Mouse (Mus musculus): Measurements from ENCODE around the gene Efs.
"Not testable (repeated sequence)": the region's sequence is repeated elsewhere in the genome, so short reads cannot be mapped to it uniquely, and the experiment has no call there.

Efs gene

DNA sequence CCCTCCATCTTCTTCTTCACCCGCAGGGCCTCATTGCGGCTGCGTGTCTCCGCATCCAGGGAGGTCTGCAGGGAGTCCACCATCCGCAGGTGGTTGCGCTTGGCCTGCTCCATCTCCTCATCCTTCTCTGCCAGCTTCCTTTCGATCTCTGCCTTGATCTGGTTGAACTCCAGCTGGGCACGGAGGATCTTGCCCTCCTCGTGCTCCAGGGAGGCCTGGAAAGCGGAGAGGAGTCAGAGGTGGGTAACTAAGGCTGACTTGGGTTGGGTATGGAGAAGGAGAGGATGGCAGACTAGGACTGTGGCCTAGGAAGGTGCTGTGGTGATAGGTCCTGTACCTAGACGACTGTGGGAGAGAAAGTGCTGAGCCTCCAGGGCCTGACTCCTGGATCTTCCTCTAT lies 21.1 kb upstream of the Efs start:
- not testable (repeated sequence) for DNase-seq

DNA sequence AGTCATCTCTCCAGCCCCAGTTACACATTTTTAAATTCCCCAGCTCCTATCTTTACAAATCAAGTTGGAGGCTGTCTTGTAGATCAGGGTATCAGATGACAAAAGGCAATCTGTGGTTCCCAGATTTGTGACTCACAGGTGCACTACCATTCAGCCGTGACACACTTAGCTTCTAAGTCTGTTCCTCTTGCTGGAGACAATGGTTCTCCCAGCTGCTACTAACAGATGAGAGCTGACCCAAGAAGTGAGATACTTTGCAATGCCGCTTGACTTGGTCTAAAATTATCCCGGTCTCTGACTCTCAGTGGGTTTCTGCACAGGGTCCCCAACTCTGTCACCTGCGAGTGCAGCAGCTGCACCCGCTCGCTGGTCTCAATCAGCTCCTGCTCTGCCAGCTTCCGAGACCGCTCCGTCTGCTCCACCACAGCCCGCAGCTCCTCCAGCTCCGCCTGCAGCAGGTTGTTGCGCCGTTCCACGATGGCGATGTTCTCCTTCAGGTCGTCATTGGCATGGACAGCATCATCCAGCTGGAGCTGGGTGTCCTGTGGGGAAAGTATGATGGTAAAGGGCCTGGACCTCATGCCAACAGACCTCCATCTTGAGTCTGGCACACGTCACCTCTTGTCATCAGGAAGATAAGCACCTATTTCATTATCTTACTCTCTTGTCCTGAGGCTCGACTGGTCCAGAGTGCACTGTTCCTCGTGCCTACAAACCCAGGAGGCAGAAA lies 20.2 kb upstream of the Efs start:
- no peak for DNase-seq

DNA sequence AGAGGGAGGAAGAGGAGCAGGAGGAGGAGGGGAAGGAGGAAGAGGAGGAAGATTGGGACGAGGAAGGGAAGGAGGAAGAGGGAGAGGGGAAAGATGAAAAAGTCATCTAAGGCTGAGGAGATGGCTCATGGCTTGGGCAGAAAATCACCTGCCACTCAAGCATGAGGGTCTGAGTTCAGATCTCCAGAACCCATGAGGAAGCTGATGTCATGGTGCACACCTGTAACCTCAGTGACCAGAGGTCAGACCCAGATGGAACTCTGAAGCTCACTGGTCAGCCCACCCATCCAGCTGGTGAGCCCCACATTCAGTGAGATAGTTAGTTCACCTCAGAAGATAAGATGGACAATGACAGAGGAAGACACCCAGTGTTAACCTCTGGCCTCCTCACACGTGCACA lies 19.0 kb upstream of the Efs start:
- DNase-seq, result no peak

DNA sequence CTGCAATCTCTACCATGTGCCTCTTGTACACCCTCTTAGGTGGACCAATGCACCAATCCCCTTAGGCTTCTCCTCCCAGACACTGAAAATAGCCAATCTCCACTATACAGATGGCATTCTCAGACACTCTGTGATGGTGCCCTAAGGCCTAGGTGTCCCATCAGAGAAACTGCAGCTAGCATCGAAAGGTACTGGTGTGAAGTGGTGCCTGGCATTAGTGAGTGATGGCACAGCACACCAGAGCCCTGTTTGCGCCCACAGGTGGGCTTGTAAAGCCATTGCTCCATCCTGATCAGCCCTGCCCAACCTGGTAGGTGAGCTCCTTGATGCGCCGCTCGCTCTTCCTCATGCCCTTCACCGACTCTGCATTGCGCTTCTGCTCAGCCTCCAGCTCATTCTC lies 18.0 kb upstream of the Efs start:
- DNase-seq, result no peak

DNA sequence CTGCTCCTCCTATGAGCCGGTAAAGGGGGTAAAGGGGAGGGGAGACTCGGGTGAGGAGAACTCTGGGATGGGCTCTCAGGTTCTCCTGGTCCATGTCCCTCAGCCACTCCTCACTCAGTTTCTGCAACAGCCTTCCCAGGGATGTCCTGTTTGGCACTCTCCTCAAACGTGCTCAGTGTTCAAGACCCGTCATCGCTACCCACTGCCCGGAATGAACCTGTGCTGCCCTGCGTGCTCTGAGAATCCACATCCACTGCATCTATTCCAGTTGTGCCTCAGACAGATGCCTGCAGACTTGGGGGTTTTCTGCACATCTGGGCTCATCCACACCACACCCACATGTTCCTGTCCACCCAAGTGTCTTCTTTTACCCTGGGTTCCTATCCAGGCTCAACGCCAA lies 16.6 kb upstream of the Efs start:
- no peak for DNase-seq

DNA sequence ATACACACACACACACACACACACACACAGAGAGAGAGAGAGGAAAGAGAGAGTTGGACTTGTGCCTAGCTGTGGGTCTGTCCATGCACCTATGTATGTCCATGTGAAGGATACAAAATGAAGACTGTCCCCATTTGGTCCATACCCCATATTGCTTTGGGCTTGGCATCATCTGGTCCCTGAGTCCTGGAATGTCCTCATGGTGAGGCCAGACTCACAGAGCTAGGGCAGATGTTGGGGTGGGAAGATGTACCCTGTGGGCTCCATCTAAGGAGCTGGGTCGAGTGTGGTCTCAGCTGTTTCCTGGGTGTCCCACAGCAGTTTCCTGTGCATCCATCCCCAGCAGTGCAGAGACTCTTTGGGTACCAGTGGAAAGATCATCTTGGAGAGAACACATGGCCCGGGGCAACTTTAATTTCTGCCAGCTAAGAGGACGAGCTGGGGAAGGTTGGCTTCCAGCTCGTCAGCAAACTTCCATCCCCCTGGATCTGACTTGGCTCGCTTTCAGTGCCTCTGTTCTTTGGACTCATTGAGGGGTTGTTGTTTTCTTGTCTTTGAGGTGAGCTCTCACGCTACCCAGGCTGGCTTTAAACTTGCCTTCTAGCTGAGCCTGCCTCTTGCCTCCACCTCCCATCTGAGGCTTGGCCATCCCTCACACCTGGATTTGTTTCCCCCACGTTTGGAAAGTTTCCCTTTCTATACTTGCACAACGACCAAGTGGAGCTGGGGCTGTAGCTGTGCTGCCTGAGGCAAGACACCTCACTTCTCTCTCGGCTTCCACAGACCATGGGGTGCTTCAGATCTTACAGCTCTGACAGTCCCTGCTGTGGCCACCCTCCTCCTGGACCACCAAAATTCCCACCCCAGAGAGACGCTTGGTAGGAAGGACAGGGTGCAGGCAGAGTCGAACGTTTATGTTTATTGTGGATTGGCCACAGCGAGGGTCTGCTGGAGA lies 15.4 kb upstream of the Efs start:
- DNase-seq, result no peak

DNA sequence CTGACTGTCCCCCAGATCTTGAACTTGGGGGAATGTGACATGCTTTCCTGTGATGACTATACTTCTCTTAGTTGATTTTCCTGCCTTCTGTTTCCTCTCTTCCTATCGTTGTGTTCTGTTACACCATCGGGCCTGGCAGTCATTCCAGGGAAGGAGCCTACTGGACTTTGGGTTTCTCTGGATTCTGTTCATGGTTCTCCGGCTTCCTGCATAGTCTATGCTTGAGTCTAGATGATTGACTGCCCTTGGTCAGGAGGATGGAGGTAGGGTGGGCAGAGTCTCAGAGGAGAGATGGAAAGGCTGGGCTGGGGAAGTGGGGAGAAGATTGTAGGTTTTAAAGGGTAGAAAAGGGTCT lies 14.2 kb upstream of the Efs start:
- DNase-seq, result no peak

DNA sequence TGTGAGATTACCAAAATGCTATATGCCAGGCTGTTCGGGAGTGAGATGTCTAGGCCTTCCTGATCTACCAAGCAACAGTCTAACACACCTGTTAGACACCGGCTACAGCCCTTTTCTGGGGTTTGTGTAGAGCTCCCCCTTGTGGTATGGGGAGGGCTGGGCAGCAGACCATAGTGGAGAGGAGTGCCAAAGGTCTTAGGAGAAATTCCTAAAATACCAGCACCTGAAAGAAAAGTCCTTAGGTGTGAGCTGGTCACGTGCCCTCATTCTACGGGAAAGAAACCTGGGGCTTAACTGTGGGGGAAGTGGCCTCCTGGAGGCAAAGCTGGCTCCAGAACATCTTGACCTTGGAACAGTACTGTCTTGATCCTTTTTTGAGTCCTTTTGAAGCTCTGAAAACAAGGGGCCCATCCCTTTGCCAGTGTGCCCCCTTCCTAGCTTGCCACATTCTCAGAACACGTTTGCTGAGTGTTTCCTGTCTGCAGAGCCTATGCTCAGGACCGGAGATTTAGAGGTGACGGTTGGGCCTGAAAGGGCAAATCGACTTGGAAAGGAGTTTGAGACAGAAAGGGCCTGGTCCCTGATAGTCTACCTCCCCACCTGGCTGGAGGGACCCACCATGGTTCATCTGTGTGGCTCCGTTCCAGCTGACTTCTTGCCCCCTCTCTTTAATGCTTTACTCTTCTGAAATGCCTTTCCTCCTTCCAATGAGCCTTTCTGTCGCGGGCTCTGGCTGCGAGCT lies 13.7 kb upstream of the Efs start:
- peak; percentile 70 for DNase-seq

DNA sequence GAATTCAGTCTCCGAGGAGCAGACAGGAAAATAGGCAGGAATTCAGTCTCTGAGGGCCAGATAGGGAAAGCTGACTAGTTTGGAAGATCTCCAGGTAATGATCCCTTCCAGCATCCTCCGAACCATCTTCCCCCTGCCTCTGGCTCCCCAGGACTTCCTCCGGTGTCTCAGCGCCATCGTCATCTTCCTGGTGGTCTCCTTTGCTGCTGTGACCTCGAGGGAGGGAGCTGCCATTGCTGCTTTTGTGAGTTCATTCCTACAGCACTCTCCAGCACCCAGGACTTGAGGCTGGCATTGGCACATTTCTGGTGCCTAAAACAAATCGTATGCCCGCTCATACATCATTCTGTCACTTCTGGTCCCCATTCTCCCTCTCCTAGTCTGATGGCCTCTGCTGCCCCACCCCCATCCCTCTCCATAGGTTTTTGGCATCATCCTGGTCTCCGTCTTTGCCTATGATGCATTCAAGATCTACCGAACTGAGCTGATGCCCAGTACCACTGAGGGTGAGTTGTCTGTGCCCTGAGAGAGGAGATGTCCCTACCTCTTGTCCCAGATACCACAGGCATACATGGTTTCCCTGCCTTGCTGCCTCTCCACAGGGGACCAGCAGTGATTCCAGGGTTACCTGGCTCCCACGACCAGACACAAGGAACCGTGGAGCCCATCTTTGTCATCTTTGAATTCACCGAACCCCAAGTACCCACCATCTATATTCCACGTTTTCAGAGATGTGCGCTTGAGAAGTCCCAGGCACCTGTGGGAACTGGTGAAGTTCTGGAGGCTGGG lies 12.7 kb upstream of the Efs start:
- DNase-seq, result no peak

DNA sequence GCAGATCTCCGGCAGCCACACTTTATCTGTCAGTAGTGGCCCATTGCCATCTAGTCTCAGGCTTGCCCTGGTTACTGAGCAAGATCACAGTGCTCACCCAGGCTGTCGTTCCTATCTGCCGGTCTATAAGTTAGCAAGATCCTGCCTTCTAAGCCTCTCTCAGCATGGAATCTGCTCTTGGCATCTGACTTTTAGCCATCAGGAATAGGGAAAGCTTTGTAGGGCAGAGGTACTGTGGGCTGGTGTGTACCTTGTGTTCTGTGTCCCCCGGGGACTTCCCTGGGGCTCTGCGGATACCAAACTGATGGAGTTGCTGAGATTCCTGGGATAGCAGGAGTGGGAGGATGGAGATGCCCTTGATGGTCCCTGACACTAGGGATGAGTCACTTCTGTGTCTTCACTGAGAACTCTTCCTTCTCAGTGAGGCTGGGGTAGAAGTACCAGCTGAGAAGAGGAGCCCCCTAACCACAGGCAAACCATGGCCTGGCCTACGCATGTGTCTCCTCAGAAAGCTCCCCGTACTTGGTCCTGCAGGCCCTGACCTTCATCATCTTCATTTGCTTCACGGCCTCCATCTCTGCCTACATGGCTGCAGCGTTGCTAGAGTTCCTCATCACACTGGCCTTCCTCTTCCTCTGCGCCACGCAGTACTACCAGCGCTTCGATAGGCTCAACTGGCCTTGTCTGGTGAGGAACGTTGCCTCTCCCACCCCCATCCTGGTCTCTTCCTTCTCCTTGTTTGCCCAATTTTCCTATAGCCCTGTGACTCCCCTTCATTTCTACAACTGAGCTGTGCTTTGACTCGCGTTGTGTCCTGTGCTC lies 11.6 kb upstream of the Efs start:
- DNase-seq, result no peak

DNA sequence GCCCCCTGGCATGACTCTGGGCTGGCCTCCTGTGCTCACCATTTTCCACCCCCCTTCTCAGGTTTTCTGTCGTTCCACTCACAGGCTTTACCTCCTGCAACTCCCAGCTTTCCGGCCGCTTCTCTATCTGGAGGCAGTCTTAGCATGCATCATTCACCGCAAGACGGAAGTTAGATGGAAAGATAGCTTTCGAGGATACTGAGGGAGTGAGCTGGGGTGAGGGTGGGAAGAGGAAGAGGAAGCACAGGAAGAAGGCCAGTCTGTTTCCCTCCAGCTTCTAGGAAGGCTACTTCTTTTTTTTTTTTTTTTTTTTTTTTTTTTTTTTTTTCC lies 10.9 kb upstream of the Efs start:
- DNase-seq, result peak; percentile 27

DNA sequence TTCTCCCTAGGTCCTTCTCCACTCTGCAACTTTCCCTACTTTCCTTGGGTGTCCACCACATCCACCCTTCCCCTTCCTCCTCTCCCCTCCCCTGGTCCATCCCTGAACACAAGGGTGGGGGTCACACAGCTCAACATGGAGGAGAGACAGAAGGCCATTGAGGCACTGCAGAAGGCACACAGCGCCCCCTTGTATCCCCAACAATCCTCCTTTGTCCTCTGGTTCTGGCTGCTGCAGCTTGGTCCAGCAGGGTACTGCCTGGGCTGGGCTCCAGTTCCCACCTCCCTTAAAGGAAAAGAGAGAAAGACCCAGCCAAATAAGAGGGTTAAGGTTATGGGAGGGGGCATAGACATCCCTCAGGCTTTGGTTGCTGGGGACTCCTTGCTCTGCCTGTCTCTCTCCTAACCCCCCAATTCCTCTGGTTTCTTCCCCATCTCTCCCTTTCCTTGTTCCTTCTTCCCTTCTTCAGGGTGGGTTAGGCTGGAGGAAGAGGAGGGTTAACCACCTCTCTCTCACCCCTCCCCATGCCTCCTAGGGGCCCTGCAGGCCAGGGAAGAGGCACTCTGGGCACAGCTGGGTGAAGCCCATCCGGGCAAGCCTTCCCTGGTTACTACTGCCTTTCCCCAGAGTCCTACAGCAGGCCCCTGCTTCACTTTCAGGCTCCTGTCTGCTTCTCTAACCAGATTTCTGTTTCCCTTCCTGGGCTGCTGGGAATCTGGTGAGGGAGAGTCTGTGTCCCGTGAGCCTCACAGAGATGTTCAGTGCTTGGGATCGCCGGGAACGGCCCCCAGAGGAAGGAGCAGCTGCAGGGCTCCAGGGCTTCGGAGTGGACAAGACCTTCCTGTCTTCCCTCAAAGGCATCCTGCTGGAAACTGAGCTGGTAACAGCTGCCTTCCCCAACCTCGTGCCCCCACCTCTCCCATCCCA lies 10.2 kb upstream of the Efs start, which contains the start of gene Cmtm5:
Cmtm5 (plus strand) TSS at position 358 of the 927 bp plus-strand sequence.
- DNase-seq, result peak; percentile 19

DNA sequence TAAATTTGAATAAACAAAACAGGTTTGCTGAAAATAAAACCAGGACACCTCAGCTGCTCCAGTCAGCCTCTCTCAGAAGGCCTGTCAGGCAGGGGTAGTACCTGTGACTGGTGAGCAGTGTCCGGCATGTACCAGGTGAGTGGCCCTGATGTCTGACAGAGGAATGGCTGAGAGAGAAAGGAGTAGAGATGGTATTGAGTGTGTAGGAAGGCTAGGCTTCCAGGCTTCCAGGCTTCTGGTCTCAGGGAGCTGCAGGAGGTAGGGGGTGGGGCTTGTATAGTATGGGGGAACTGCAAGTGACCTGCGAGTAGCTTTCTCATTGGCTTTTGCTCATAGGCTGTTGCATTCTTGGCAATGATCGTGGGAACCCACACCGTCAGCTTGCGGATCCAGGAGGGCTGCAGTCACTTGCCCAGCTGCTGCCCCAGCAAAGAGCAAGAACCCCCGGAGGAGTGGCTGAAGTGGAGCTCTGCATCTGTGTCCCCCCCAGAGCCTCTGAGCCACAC lies 6.8 kb upstream of the Efs start, which contains the start of gene Il25:
Il25 (plus strand) TSS at position 51 of the 506 bp plus-strand sequence.
- peak; percentile 19 for DNase-seq

DNA sequence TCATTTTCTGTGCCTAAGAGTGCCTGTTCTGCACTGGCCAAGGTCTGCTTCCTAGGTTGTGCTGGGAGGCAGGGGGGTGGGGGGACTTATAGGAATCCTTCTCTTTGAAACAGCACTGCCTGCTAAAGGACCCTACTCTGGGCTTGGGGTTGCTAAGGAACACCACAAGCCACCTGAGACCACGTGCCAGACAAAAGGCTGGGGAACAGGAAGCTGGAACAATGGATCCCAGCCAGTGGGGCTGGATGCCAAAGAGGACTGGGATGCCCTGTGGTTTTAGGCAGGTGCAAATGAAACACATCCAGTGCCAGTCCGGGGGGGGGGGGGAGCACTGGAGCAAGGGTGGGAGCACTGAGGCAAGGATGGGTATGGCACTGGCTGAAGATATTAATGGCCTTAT lies 4.5 kb upstream of the Efs start:
- DNase-seq, result no peak

DNA sequence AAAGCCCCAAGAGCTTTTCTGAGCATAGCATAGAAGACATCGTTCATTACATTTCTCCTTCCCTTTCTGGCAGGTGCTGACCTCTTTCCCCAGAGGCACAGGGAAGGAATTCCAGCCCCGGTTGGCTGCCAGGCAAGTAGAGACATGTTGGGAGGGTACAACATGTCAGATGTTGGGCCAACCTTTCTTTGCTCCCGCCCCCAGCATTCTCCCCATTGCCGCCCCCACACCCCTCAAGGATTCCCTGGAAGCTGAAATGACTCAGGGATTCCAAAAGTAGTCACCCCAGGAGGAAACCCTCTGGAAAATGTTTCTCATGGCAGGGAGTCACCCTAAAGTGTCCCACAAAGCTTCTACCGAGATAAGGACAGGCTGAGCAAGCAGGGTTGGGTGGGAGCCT lies 3.9 kb upstream of the Efs start:
- no peak for DNase-seq

DNA sequence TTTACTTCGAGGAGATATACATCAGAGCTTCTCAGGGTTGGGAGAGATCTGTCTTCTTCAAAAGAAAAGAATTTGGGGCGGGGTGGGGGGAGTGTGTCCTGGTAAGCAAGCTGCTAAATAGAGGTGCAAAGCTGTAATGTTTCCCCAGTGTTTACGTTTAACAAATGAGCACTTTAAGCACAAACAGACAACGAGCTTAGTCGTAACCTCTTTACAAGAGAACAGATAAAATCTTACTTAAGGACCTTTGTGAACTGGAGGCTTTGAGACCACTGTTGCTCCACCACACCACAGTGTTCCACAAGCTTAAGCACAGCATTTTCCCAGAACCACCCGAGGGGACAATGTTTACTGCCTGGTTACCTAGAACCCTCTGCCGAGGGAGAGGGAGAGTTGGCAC lies 1.4 kb upstream of the Efs start:
- DNase-seq, result peak; percentile 29

DNA sequence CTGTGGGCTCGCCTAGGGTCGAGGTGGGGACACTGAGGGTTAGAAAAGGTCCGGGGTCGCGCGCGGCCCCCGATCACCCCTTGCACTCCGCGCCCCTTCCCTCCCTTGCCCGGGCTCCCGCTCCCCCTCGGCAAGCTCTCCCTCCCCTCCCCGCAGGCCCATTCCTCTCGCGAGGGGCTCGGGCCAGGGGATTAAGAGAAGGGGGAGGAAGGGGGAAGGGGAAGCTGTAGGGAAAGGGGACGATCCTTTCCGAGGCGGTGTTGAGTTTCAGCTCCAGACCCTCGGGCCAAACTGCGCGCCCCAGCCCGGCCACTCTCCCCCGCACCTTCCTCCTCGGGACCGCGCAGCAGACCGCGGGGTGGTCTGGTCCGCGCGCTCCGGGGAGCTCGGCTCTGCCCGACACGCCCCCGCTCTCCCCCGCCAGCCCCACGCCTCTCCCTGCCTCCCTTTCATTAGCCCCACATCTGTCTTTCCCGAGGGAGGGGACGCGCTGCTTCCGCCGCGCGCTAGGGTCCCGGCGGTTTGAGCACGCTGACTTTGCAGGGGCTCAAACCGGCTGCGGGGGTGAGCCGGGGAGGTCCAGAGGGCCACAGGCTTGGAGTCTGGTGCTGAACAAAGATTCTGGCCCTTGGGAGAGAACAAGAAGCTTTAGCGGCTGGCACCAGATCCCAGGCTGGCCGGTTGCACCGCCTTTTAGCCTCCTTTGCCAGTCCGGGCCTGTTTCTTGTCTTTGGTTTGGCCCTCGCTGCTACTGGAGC lies 654 bp upstream of the Efs start:
- peak; percentile 93 for DNase-seq

DNA sequence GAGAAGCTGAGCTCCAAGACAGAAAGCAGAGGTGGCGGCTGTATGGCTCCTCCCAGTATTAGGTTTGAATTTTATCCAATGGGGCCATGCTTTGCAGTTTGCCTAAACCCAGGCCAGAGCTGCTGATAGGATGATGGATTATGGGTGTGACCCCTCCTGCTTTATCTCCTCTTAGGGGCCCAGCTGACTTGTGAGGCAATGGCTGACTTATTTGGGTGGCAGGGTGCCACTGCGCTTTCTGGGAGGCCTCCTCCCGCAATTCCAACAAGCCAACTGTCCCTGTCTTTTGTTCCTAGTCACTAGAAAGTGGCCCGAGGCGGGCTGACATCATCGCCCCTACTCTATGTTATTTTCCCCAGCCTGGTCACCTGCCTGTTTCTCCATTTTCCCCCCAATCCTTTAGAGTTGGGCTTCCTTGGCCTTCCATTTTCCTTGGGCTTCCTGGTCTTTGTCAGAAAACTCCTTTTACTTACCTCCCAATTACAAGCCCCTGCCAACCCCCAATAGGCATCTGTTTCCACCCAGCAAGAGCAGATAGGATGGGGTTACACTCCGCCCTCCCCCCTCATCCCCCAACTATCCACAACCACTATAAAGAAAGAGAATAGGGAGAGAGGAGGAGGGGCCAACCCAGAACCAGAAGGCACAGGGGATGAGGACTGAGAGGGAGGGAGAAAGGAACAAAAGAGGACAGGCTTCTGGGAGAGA lies 1.1 kb downstream of the Efs start:
- peak; percentile 79 for DNase-seq
